Mouse (Mus musculus) limb, embryonic 14.5 days (tissue): Measurements from ENCODE around the gene Rxra. TPM values are rescaled to one million over a fixed set of nuclear protein-coding genes. Genes with fewer than 3 reads are reported as not detected.

Experiments
- ATAC-seq: fragments of 200-750 bp; cut with Nextera tagmentation; 2 replicates; pipeline ENCODE4 v1.8.0; 2017; ENCODE audit warnings: low read depth, moderate number of reproducible peaks, moderate TSS enrichment; ENCODE audit not compliant: low FRiP score
- DNase-seq: peaks from one replicate; pipeline ENCODE4 v3.0.0-alpha.2; 2015; ENCODE audit warnings: low spot score
- H3K27ac ChIP-seq: fragments of 300-500 bp; sonication (generic); replicated peaks from 2 replicates; pipeline ENCODE4 v1.5.1; 2014; ENCODE audit warnings: low read depth, mild to moderate bottlenecking, low read length, moderate library complexity, mixed read lengths
- H3K27me3 ChIP-seq: fragments of 300-500 bp; sonication (generic); 2 replicates; pipeline ENCODE4 v1.6.1; 2014; ENCODE audit warnings: low read length, mixed read lengths; ENCODE audit not compliant: control insufficient read depth, insufficient read depth
- H3K36me3 ChIP-seq: fragments of 300-500 bp; sonication (generic); 2 replicates; pipeline ENCODE4 v1.6.1; 2014; ENCODE audit warnings: mild to moderate bottlenecking, low read length, moderate library complexity, mixed read lengths; ENCODE audit not compliant: control insufficient read depth, insufficient read depth
- H3K4me1 ChIP-seq: fragments of 300-500 bp; sonication (generic); 2 replicates; pipeline ENCODE4 v1.6.1; 2014; ENCODE audit warnings: antibody characterized with exemption, low read length, mixed read lengths; ENCODE audit not compliant: control insufficient read depth, insufficient read depth
- H3K4me2 ChIP-seq: fragments of 300-500 bp; sonication (generic); replicated peaks from 2 replicates; pipeline ENCODE4 v1.6.1; 2014; ENCODE audit warnings: low read depth, mild to moderate bottlenecking, low read length, moderate library complexity; ENCODE audit not compliant: severe bottlenecking
- H3K4me3 ChIP-seq: fragments of 300-500 bp; sonication (generic); replicated peaks from 2 replicates; pipeline ENCODE4 v1.5.1; 2014; ENCODE audit warnings: low read length
- H3K9ac ChIP-seq: fragments of 300-500 bp; sonication (generic); 2 replicates; pipeline ENCODE4 v1.6.1; 2014; ENCODE audit warnings: mild to moderate bottlenecking, low read depth, low read length, moderate library complexity; ENCODE audit not compliant: severe bottlenecking
- H3K9me3 ChIP-seq: fragments of 300-500 bp; sonication (generic); 2 replicates; pipeline ENCODE4 v1.6.1; 2016; ENCODE audit warnings: low read length; ENCODE audit not compliant: control insufficient read depth
- POLR2A ChIP-seq: fragments of 200-500 bp; IDR thresholded peaks from 2 replicates; pipeline ENCODE4 v1.8.0; 2012; ENCODE audit warnings: inconsistent platforms, mild to moderate bottlenecking, moderate library complexity, borderline replicate concordance; ENCODE audit not compliant: insufficient read depth, insufficient read length; ENCODE audit errors: extremely low read depth
- WGBS: fragments of 180-500 bp; shearing (Covaris S2); extraction: QIAGEN DNeasy Blood & Tissue Kit; methylation state at CpG from one replicate; pipeline ENCODE4 v1.1.7; 2014; 5-methylcytosine and 5-hydroxymethylcytosine counted together
- polyA plus RNA-seq, 2 experiments: library from polyadenylated mRNA; depleted of rRNA in 1 of 2; stranded (reverse) in 1 of 2; unstranded in 1 of 2; fragments of >200 nt; fragmentation: Nextera tagmentation in 1 of 2; extraction: Ambion mirVana in 1 of 2; gene quantifications; 2 replicates each; pipeline versions ENCODE4 v1.2.1 to v1.2.3; 2012 to 2014

The Rxra gene
- polyA plus RNA-seq, 2 experiments: 13.8 to 56.8 TPM

DNA sequence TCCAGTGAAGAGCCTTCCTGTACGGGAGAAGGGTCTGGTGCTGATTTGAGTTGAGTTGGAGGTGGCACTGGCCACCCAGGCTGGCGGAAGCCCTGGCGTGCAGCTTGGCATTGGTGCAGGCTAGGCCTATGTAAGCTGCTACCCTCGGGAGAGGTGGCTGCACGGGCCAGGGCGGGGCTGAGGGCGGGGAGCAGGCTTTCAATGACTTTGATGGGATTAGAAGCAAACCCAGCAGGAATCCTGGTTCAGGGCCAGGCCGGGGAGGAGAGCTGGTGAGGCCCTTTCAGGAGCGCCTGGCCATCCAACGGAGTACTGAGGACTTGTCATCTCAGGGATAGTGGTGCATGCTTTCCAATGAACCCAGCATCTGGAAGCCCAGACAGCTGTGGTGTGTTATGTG, 43.4 kb downstream of the Rxra start:
- no peak overlapping the region for H3K4me3 ChIP-seq
- no peak for TF ChIP-seq POLR2A
- 44% methylated on average over 10 of the region's 10 CpGs for WGBS
- H3K36me3 ChIP-seq: no peaks in the 10 kb centered on the region
- DNase-seq: no peak
- no peaks in the 10 kb centered on the region for H3K9me3 ChIP-seq
- no peak overlapping the region for H3K27ac ChIP-seq
- ATAC-seq: no peak
- no peaks in the 10 kb centered on the region for H3K27me3 ChIP-seq
- H3K4me2 ChIP-seq: no peak overlapping the region
- peaks cover 55% of the 10 kb centered on the region for H3K4me1 ChIP-seq
- no peak overlapping the region for H3K9ac ChIP-seq

DNA sequence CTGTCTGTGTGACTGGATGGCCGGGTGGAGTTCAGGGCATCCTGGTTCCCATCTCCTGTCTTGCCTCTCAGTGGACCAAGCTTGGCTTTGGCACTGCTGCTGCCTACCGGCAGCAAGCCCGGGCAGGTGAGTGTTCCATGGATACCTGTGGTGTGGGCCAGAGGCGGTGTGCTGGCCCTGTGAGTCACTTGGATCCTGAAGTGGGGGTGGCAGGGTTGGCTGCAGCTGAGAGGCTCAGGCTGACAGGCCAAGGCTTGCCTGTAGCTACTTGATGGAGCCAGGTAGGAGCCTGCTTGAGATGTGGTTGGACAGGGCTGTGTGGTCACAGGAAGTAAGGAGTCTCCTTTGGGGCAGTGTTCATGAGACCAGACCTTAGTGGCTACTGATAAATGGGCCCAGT, 45.4 kb downstream of the Rxra start:
- Histone ChIP-seq H3K36me3 (no peaks in the 10 kb centered on the region), H3K27ac (no peak overlapping the region), H3K9ac (no peak overlapping the region), H3K27me3 (no peaks in the 10 kb centered on the region), H3K4me2 (no peak overlapping the region), H3K4me1 (peaks cover 37% of the 10 kb centered on the region), H3K4me3 (no peak overlapping the region), H3K9me3 (no peaks in the 10 kb centered on the region)
- ATAC-seq (no peak), DNase-seq (no peak)
- no peak for TF ChIP-seq POLR2A
- WGBS: 79% methylated on average over 4 of the region's 4 CpGs

DNA sequence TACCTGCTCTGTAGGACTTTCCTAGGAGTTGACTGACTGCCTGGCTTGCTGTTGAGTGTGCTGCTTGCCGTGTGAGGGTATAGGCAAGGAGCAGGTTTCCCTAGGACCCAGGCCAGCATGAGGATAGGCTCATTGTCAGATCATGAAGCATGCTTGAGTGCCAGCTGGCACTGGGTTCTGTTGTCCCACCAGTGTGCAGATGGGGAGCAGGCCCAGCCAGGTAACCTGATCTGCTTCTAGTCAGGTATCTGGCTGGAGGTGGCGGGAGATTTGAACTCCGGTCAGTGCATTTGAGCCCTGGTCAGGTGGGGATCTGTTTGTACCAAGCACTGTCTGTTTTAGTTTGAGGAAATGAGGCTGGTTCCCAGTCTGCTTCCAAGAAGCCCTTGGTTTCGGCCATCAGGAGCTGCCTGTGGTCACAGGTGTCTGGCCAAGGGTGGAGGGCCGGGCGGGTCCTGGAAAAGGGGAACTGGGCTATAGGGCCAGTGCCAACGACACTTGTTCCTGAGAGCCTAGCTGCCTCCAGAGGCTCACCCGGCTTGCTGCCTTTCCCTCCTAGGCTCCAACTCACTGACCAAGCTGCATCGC, 48.6 kb downstream of the Rxra start:
- Histone ChIP-seq H3K9ac (no peak overlapping the region), H3K4me2 (no peak overlapping the region), H3K27ac (no peak overlapping the region), H3K9me3 (no peaks in the 10 kb centered on the region), H3K4me1 (peaks cover 11% of the 10 kb centered on the region), H3K36me3 (no peaks in the 10 kb centered on the region), H3K27me3 (no peaks in the 10 kb centered on the region), H3K4me3 (no peak overlapping the region)
- WGBS: 81% methylated on average over 9 of the region's 9 CpGs
- DNase-seq (no peak), ATAC-seq (no peak)
- TF ChIP-seq POLR2A: no peak

DNA sequence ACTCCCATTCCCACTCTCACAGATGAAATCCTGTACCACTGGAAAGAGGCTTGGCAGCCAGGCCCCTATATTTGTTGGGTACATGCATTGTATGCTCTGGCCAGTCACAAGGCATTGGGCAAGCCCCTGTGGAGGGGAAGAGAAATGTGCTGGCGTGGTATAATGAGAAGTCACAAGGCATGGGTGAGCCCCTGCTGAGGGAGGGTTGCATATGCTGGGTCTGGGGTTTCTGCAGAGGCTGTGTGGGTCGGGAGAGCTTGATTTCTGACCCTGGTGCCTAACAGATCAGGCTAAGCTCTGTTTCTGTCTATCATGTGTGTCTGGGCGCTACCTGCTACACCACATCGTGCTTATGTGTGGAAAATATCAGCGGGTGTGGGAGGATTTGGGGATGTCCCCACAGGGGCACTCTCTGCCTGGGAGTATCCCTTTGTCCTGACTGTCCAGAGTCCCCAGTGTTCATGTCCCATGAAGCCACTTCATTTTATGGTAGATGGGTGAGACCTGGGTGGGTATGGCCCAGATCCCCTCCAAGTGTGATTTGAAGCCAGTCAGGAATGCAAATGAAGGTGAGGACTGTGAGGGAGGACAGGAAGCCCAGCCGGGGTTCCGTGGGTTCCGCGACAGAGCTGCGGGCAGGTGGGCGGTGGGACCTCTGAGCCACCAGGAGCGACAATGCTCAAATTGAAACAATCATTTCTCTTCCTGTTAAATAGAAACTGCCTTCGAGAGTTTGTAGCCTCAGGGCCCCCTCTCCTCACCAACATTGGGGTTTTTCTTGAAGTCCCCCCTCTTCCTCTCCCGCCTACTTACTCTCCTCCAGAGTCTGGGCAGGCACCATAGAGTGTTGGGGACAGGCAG, 52.0 kb downstream of the Rxra start:
- H3K27me3 ChIP-seq: no peaks in the 10 kb centered on the region
- H3K4me1 ChIP-seq: peaks cover 27% of the 10 kb centered on the region
- TF ChIP-seq POLR2A: no peak
- no peak overlapping the region for H3K9ac ChIP-seq
- ATAC-seq: no peak
- no peaks in the 10 kb centered on the region for H3K9me3 ChIP-seq
- H3K4me2 ChIP-seq: no peak overlapping the region
- H3K4me3 ChIP-seq: no peak overlapping the region
- DNase-seq: no peak
- 64% methylated on average over 14 of the region's 14 CpGs for WGBS
- no peak overlapping the region for H3K27ac ChIP-seq
- H3K36me3 ChIP-seq: no peaks in the 10 kb centered on the region

DNA sequence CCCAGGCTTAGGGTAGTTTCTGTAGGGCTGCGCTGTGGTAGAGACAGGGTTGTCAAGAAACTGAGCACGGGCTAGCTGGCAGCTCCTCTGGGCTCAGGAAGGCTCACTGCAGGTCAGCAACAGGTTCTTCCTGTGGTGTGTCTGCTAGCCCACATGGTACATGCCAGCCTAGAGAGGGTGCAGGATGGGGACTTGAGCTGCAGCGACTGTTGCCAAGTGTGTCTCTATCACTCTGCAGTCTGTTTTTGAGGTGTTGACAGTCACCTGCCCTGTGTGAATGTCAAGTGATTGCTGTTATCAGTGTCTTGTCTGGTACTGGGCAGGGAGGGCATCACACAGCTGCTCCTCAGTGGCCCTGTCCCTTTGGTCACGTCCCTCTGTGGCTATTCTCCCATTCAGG, 52.8 kb downstream of the Rxra start:
- no peak overlapping the region for H3K4me3 ChIP-seq
- H3K27me3 ChIP-seq: no peaks in the 10 kb centered on the region
- H3K9ac ChIP-seq: no peak overlapping the region
- no peaks in the 10 kb centered on the region for H3K9me3 ChIP-seq
- 77% methylated on average over 4 of the region's 4 CpGs for WGBS
- H3K4me2 ChIP-seq: no peak overlapping the region
- no peaks in the 10 kb centered on the region for H3K36me3 ChIP-seq
- H3K4me1 ChIP-seq: peaks cover 32% of the 10 kb centered on the region
- no peak for TF ChIP-seq POLR2A
- ATAC-seq (no peak), DNase-seq (no peak)
- no peak overlapping the region for H3K27ac ChIP-seq
